Mouse (Mus musculus): Measurements from ENCODE around the gene Wbp1l.
"Not testable (repeated sequence)": the region's sequence is repeated elsewhere in the genome, so short reads cannot be mapped to it uniquely, and the experiment has no call there.

The Wbp1l gene

DNA sequence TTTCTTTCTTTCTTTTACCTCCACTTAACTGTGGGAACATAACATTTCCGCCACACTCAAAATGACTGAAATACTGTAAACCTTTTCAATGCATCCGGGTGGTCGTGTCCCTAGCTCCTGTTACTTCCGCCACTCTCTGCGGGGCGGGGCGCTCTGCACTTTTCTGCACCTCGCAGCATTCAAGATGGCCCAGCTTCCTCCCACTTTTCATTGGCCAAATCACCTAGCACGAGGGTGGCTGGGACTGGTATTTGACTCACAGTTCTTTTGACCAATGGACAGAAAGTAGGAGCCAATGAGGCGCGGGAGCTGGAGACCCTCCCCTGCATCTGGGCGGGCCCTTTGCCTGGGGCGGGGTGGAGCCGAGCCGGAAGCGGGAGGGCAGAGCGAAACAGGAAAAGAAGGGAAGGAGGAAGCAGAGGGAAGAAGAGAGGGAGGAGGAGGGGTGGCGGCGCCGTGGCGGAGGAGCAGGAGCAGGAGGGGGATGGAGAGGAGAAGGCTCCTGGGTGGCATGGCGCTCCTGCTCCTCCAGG lies at the start of gene Wbp1l:
TSS of gene Wbp1l (plus strand) at position 365 of the 533 bp plus-strand sequence.
- peak; percentile 92 to 94 for DNase-seq

- no peak for DNase-seq
Measured at GRCm38 (mm10) chr19:46550385-46550784, 48.5 kb upstream of the Wbp1l start.

DNA sequence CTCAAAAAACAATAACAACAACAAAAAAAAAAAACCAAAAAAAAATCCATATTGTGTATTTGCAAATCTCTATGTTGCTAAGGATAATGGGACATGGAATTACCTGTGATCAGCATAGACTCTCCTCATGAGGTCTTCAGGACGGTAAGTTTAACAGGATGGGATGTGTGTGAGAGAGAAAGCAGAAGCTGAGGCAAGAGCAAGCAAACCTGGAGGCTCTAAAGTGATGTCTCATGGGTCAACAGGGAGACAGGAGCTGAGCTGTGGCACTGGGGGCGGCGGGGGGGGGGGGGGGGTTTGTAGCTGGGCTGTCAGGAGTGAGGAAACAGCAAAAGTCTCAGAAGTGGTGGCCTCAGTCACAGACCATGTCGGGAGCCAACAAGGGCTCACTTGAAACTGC lies 46.4 kb upstream of the Wbp1l start:
- no peak for DNase-seq

GRCm38 (mm10) chr19:46553541-46553955 lies 45.3 kb upstream of the Wbp1l start:
- DNase-seq: peak in 1 of 2 experiments; percentile 53

- no peak for DNase-seq
Measured at GRCm38 (mm10) chr19:46558009-46558408, 40.9 kb upstream of the Wbp1l start.

DNA sequence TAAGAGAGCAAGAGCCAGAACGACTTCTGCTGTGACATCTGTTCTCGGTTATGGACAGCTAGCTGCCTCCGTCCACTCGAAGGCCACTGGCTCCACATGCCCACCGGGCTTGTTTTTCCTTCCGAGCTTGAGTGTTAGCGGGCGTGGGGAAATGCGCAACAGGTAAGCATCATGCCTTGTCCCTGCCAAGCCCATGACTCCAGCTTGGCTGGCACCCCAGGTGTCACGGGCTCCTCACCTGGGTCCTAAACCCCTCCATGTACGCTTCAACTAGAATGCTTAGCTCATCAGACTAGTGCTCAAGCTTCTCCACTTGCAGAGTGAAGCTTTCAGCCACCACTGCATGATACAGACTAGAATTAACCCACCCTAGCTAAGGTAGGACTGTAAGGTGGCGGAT lies 40.3 kb upstream of the Wbp1l start:
- DNase-seq: peak; percentile 75 to 83

GRCm38 (mm10) chr19:46562132-46562531 lies 36.8 kb upstream of the Wbp1l start:
- peak; percentile 77 to 83 for DNase-seq

DNA sequence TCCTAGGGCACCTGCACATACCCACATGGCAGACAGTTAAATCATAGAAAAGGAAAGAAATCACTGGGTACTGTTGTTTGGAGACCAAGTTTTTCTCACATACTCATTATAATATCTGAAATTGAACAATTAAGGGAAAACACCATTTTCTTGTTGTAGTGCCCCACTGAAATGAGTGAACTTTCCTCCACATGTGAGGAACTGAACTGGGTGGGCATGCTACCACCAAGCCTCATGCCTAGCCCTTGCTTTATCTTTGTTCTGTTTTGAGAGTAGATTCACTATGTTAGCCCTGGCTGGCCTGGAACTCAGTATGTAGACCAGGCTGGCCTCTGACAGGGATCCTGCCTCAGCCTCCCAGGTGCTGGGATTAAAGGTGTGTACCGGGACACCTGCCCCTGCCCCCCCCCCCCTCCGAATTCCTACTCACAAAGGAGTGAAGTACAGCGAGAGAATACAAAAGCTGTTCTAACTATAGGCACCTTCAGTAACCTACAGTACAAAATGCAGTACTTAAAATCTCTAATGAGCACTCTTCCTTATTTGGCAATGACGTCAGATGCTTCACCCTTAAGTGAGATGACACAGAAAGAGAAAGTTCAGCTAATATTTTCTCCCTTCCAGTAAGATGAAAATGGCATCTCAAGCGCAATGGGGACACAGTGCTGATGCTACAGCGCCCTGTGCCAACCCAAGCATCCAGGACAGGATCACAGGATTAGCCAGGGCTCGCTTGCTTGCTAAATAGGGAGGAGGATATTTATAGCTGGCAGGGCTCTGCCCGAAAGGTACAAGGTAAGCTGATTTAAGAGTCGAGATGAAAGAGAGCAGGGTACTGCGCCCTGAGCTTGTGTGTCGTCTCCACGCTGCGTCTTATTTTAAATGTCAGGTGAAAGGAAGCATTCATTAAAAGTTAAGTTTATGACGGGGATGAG lies 36.0 kb upstream of the Wbp1l start:
- DNase-seq: peak; percentile 72 to 81

DNA sequence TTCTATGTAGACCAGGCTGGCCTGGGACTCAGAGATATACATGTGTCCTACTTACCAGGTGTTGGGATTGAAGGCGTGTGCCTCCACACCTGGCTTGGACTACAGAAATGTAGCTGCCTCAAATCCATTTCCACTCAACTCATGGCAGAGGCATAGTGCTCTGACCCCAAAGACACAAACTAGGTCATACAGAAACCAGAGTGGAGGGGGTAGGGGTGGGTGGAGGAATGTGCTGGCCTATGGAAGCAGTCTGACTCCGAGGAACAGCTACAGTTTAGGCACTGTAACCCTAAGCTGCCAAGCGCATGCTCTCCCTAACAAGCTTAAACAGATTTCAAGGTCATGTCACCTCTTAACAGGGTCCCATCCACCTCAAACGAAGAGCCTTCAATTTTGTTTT lies 35.3 kb upstream of the Wbp1l start:
- no peak for DNase-seq

- DNase-seq: peak; percentile 29 to 39
Measured at GRCm38 (mm10) chr19:46564043-46564462, 34.8 kb upstream of the Wbp1l start.

GRCm38 (mm10) chr19:46571211-46571877 lies 27.5 kb upstream of the Wbp1l start:
- DNase-seq: not testable (repeated sequence)

DNA sequence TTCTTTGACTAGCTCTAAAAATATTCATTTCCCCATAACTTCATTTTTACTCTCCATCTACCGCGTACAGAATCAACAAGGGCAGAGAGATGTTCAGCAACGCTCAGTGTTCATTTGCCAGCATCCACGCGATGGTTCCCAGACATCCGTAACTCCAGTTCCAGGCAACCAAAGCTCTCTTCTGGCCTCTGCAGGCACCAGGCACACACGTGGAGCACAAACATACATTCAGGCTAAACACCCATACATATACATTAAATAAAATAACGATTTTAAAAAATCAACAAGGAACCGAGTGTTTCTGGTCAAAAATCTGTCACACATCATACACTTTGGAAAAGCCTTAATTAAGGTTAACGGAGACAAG lies 27.0 kb upstream of the Wbp1l start:
- peak; percentile 27 to 30 for DNase-seq

DNA sequence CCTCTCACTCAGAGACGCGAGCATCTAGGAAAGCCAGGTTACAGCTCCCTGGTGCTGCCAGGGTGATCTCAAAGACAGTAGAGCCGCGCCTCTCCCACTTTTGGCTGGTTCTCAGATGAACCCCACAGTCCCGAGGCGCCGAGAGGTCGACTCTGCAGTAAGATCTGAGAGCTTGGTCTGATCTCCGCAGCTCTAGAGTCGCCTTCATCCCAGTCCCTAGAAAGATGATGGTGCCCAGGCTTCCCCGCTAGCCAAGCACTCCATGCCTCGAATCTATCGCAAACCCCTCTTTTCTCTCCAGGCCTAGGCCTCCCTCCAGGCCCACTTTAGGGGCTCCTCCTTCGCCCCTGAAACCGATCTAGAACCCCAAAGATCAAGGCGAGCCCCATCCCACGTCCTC lies 26.3 kb upstream of the Wbp1l start:
- DNase-seq: no peak

GRCm38 (mm10) chr19:46572951-46573937 lies 25.6 kb upstream of the Wbp1l start, which contains the start of the genes Arl3 and Sfxn2:
Gene Arl3 (minus strand): TSS chr19:46573198.
Gene Sfxn2 (plus strand): TSS chr19:46573365.
- DNase-seq: peak; percentile 94 to 98

DNA sequence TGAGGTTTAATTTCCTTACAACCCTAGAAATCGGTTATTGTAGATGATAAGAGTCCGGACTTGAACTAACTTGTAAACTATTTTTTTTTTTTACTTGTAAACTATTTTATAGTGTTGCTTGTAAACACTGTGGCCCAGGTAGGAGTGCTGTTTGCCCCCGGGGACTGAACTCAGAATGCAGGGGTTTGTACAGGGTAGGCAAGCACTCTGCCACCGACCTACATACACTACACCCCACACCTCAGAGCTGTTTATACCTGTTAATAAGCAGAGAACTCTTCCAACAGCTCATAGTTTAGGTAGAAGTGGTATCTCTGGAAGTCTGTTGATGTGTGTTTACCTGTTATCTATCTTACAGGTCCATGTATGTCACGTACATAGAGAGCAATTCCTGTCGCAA lies 24.9 kb upstream of the Wbp1l start:
- no peak for DNase-seq

DNA sequence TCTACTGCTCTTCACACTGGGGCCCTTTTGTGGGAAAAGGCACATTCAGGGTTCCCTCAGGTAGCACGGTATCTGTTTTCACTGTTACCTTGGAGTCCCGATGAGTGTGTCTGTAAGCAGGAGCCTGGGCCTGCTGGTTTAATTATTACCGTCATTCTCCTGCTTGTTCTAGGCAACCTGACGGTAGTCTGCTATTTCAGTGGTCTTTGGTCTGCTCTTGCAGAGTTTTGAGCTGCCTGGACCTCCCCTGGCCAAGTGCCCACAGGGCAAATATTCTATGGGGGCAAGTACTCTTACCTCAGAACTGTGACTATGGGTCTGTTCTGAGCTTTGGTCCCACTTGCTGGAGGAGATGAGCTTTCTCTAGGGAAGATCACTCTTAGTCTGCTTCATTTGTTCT lies 23.7 kb upstream of the Wbp1l start:
- no peak for DNase-seq

DNA sequence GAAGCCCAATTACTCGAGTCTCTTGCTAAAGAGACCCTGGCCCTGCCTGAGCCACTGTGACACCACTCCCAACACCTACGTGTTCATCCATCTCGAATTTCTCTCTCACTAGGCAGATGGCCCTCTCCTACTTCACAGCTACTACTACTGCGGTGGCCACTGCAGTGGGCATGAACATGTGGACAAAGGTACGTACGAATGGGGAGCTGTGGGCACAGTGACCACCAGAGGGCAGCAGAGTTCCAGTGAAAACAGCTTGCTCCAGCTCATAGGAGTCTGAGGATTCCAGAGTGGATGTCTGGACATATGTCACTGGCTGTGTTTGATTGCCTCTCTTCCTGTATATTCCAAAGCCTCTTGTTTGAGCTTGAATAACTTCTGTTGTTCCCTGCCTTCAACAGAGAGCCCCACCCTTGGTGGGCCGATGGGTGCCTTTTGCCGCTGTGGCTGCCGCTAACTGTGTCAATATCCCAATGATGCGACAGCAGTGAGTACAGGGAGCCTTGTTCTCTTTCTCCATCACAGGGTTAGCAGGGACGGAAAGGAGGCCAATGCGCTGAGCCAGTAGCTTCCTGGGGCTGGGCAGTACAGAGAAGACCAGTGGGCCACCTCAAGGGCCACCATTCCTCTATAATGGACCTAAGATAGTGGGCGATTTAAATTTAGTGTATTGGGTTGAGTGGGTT lies 10.9 kb upstream of the Wbp1l start:
- peak; percentile 88 to 94 for DNase-seq

GRCm38 (mm10) chr19:46591575-46591974 lies 7.3 kb upstream of the Wbp1l start:
- DNase-seq: no peak

- no peak for DNase-seq
Measured at GRCm38 (mm10) chr19:46592751-46593439, 6.0 kb upstream of the Wbp1l start.

GRCm38 (mm10) chr19:46598187-46598586 lies 697 bp upstream of the Wbp1l start:
- DNase-seq: no peak
